Mouse (Mus musculus) brain, embryonic 14.5 days (tissue): ENCODE results near the gene Nucb2. TPM values are rescaled to one million over a fixed set of nuclear protein-coding genes. Genes with fewer than 3 reads are reported as not detected.

Experiments
- DNase-seq: peaks from one replicate; pipeline ENCODE4 v3.0.0-alpha.2; 2011; ENCODE audit warnings: low read depth
- CTCF ChIP-seq: fragments of 200-500 bp; IDR thresholded peaks from 2 replicates; pipeline ENCODE4 v1.5.1; 2012; ENCODE audit warnings: inconsistent platforms, mild to moderate bottlenecking, moderate library complexity, borderline replicate concordance; ENCODE audit not compliant: insufficient read depth, insufficient read length; ENCODE audit errors: extremely low read depth
- POLR2A ChIP-seq: fragments of 200-500 bp; IDR thresholded peaks from 2 replicates; pipeline ENCODE4 v1.6.1; 2012; ENCODE audit warnings: mild to moderate bottlenecking, inconsistent platforms, borderline replicate concordance; ENCODE audit not compliant: poor library complexity, insufficient read depth, insufficient read length, severe bottlenecking; ENCODE audit errors: extremely low read depth
- polyA plus RNA-seq: library from polyadenylated mRNA; depleted of rRNA; stranded (reverse); fragments of >200 nt; gene quantifications from 2 replicates; pipeline ENCODE4 v1.2.3, GENCODE M21; 2012; rRNA removed

The Nucb2 gene
- polyA plus RNA-seq, 1 experiment, result 14.5 TPM

DNA sequence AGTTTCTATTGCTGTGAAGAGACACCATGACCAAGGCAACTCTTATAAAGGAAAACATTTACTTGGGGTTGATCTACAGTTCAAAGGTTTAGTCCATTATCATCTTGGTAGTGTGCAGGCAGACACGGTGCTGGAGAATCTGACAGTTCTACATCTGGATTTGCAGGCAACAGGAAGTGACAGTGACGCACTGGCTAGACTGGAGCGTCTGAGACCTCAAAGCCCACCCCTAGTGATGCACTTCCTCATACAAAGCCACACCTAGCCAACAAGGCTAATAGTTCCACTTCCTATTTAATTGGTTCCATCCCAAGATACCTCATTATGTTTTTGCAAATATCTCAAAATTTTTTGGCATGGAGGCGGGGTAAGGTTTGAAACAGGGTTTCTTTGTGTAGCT, 25.6 kb downstream of the Nucb2 start:
- no peak for DNase-seq
- TF ChIP-seq POLR2A (no peak), CTCF (no peak)

GRCm38 (mm10) chr7:116530470-116530869, 26.3 kb downstream of the Nucb2 start:
- DNase-seq, result no peak
- TF ChIP-seq POLR2A (no peak), CTCF (no peak)

DNA sequence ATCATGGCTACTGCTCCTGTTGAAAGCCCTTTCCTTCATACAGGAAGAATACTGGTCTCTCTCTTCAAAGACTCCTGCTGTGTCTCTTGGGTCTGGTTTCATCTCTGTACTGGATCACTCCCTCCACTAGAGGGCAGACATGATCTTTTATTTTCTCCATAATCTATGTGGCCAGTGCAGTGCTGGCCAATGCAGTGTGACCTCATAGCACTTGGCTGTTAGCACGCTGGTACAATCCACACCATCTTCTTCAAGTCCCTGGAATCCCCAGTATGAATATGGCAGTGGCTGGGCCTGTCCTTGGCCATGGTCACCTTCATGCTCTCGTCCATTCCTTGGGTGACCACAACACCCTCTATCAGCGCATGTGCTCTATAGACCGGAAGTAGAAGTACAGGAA, 27.1 kb downstream of the Nucb2 start:
- TF ChIP-seq POLR2A (no peak), CTCF (peak; percentile 58; the same call in 1 of the 2 replicates)
- DNase-seq, result peak; percentile 62

GRCm38 (mm10) chr7:116556834-116557233, 52.7 kb downstream of the Nucb2 start:
- TF ChIP-seq CTCF, result no peak
- no peak for TF ChIP-seq POLR2A

DNA sequence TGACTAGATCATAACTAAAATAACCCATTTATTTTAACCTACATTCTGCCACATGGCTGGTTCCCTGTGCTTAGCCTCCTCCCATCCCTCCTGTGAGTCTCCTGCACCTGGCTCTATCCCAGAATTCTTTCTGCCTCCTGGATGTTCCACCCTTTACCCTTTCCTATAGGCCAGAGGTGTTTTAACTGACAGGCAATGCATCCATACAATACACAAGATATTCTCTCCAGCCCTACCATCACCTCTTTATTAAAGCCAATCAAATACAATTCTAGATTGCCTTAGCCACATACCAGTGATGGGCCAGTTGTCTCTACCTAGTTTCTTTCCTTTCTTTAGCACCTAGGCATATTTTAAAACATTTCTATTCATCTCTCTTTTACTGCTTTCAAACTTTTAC, 70.4 kb downstream of the Nucb2 start:
- DNase-seq, result peak; percentile 5
- no peak for TF ChIP-seq POLR2A
- no peak for TF ChIP-seq CTCF

More at GRCm38 (mm10) chr7:116556834-116557233, 52.7 kb downstream of the Nucb2 start:
- DNase-seq, result no peak

Other genes with a start within 250 kb of the Nucb2 start
- 11.2 and 13.5 TPM in 2 replicates for gene Plekha7, start 196.0 kb upstream of the Nucb2 start, polyA plus RNA-seq
- 805 and 895 TPM in 2 replicates for gene Rps13, start 170.2 kb upstream of the Nucb2 start, polyA plus RNA-seq
- 17.1 and 18.5 TPM in 2 replicates for gene Pik3c2a, start 60.9 kb upstream of the Nucb2 start, polyA plus RNA-seq